Mouse (Mus musculus) cerebellum, adult 11-12 months (tissue): ENCODE results near the gene Vmn1r39.
"Not testable (repeated sequence)": the region's sequence is repeated elsewhere in the genome, so short reads cannot be mapped to it uniquely, and the experiment has no call there.

ENCODE experiments used
- DNase-seq: peaks from one replicate; pipeline ENCODE4 v3.0.0; 2022

Vmn1r39 gene

GRCm38 (mm10) chr6:66810509-66810908, at the start of gene Vmn1r39:
Vmn1r39 (minus strand) TSS chr6:66810609.
- no peak for DNase-seq

GRCm38 (mm10) chr6:66859391-66859790, 49.0 kb upstream of the Vmn1r39 start:
- DNase-seq: no peak

GRCm38 (mm10) chr6:66858356-66858755, 47.9 kb upstream of the Vmn1r39 start:
- DNase-seq: no peak

- no peak for DNase-seq
Observed at GRCm38 (mm10) chr6:66856236-66856635, 45.8 kb upstream of the Vmn1r39 start.

GRCm38 (mm10) chr6:66848936-66849335, 38.5 kb upstream of the Vmn1r39 start:
- DNase-seq: no peak

- DNase-seq: not testable (repeated sequence)
Observed at GRCm38 (mm10) chr6:66840631-66841030, 30.2 kb upstream of the Vmn1r39 start.

GRCm38 (mm10) chr6:66836932-66837331, 26.5 kb upstream of the Vmn1r39 start:
- DNase-seq: no peak

GRCm38 (mm10) chr6:66806311-66806710, 4.1 kb downstream of the Vmn1r39 start:
- no peak for DNase-seq

- no peak for DNase-seq
Observed at GRCm38 (mm10) chr6:66805713-66806112, 4.7 kb downstream of the Vmn1r39 start.

- not testable (repeated sequence) for DNase-seq
Observed at GRCm38 (mm10) chr6:66782527-66782926, 27.9 kb downstream of the Vmn1r39 start, which contains the start of gene Vmn1r38. Vmn1r38 (minus strand) TSS chr6:66782627.
